Mouse (Mus musculus): ENCODE data around the gene Hist1h2bc. TPM values are rescaled to one million over a fixed set of nuclear protein-coding genes. Genes with fewer than 3 reads are reported as not detected.
"Not testable (repeated sequence)": the region's sequence is repeated elsewhere in the genome, so short reads cannot be mapped to it uniquely, and the experiment has no call there.

The Hist1h2bc gene
- total RNA-seq (2017): 139 and 146 TPM in 2 replicates

DNA sequence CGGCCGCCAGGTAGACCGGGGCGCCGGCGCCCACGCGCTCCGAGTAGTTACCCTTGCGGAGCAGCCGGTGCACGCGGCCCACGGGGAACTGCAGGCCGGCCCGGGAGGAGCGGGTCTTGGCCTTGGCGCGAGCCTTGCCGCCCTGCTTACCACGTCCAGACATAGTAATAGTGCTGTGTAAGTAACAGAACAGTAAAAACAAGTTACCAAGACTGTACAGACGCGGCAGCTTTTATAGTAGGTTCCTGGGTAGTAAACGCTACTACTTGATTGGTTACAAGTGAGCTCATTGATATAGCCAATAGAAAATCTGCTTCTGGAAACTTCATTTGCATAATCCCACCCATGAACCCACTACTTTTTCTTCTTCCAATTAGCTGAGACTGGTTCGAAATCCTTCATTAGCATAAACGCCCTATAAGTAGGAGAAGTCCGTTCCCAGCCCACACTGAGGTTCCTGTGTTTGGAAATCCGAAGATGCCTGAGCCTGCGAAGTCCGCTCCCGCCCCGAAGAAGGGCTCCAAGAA lies at the start of gene Hist1h2bc, which contains the start of gene Hist1h2ac:
Gene Hist1h2bc (plus strand): TSS at position 445 of the 527 bp plus-strand sequence.
Gene Hist1h2ac (minus strand): TSS at position 194 of the 527 bp plus-strand sequence.
- ATAC-seq (ENCODE audit: extremely low read depth, insufficient number of reproducible peaks, low FRiP score, poor library complexity, severe bottlenecking): peak; percentile 91

DNA sequence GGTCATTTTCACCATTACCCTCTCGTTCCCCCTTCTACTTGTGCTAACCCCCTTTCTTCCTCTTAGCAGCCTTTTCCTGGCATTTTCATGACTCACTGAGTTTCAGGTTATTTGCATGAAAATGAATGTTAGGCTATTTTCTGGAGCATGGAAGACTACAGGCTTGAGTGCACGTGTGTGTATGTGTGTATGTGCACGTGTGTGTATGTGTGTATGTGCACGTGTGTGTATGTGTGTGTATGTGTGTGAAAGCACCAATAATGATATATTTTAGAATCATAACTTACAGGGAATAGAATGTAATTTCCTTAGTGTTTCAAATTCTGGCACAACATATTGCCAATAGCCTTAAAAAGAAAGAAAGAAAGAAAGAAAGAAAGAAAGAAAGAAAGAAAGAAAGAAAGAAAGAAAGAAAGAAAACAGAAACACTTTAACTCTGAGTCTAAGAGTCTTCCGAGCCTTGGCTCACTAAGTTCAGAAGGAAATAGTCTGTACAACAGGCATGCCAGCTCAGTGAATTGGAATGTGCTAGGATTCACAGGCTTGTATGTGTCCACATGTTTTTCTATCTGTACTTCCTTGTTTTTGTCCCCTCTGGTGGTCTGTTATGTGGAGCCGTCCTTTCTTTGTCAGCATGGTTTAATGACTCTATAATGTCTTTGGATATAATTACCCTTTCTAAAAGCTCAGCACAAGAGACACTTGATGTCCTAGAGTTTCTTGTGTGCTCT lies 24.2 kb upstream of the Hist1h2bc start:
- no peak for ATAC-seq (ENCODE audit: extremely low read depth, insufficient number of reproducible peaks, low FRiP score, poor library complexity, severe bottlenecking)

DNA sequence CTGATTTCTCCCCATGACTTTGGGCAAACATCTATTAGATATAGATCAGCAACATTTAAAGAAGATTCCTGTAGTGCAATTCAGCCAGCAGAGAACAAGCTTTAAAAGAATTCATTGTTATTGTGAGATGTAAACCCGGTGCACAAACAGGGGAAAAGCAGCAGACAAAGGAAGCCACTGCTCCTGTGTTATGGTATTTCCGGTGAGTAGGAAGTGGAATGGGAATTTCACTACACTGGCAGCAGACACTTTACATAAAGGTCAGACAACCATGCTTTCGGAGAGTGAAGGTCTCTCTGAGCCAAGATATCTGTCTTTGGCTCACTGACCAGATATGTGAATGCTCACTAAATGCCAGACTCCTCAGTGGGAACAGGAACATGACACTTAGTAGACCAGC lies 21.5 kb upstream of the Hist1h2bc start:
- ATAC-seq (ENCODE audit: extremely low read depth, insufficient number of reproducible peaks, low FRiP score, poor library complexity, severe bottlenecking): no peak

DNA sequence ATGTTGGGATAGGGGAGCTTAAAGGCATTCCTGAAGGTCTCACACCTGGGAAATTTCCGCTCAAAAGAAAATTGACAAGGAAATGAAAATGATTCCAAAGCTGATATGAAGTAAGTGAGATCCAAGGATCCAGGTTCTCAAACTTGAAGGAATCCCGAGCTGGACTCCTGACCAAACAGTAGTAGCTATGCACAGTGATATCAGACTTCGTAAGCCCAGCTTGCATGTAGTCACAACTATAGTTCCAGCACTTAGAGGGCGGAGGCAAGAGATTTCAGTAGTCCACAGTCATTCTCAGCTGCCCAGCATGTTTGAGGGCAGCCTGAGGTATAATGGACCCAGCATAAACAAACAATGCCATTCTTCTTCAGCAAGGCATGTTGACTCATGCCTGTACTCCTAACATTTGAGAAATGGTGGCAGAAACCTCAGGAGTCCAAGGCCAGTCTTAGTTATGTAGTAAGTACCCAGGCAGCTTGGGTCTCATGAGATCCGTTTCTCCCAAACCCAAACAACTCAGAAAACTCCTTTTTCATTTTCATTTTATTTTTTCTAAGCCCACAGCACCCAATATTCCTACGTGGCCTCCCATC lies 1.9 kb upstream of the Hist1h2bc start:
- ATAC-seq (ENCODE audit: extremely low read depth, insufficient number of reproducible peaks, low FRiP score, poor library complexity, severe bottlenecking): no peak

DNA sequence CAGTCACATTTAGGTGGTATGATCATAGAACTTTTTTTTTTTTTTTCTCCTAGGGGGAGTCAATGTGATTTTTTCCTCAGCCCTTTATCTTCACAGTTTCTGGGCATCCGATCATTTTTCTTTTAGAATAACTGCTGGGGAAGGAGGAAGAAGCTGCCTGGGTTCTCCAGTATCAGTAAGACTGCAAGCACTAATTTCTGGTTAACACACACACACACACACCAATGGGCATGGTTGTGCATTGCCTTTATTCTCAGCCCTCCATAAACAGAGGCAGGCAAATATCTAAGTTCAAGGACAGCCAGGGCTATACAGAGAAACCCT lies 1.4 kb upstream of the Hist1h2bc start:
- no peak for ATAC-seq (ENCODE audit: extremely low read depth, insufficient number of reproducible peaks, low FRiP score, poor library complexity, severe bottlenecking)

DNA sequence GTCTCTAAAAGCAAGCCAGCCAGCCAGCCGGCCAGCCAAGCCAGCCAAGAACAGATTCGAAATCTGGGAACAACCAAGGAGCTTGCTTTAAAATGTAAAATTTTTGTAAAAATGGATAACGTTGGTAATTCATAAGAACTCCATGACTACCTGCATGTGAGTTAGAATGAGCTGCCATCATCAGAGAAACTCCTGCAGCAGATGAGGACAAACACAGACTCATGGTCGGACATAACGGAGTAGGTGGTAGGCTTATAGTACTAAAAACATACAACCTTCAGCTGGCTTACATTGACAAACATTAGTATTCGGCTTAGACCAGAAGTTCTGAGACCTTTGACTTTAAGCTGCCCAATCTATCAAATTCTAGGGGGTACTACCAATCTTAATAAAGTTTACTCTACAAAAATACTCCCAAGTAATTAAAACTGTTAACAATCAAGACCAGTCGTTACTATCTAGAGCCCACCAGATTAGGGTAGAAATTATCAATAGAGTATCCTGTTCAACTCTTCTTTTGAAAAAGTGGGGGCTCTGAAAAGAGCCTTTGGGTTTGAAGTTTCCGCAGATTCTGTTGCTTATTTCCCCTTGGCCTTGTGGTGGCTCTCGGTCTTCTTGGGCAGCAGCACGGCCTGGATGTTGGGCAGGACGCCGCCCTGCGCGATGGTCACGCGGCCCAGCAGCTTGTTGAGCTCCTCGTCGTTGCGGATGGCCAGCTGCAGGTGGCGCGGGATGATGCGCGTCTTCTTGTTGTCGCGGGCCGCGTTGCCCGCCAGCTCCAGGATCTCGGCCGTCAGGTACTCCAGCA lies 848 bp upstream of the Hist1h2bc start:
- not testable (repeated sequence) for ATAC-seq (ENCODE audit: extremely low read depth, insufficient number of reproducible peaks, low FRiP score, poor library complexity, severe bottlenecking)

DNA sequence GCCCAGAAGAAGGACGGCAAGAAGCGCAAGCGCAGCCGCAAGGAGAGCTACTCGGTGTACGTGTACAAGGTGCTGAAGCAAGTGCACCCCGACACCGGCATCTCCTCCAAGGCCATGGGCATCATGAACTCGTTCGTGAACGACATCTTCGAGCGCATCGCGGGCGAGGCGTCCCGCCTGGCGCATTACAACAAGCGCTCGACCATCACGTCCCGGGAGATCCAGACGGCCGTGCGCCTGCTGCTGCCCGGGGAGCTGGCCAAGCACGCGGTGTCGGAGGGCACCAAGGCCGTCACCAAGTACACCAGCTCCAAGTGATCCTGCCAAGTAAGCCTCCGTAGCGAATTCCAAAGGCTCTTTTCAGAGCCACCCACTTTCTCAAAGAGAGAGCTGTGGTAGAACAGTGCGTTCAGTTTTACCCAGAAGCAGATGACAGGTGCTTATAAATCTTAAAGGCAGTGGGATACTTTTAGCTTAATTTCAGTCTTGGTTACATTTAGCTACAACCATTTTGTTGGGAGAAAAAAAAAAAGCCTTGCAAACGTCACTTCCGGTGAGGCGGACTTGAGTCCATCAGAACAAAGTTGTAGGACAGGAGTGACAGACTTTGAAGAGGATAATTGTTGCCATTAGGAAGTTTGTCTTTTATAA lies 421 bp downstream of the Hist1h2bc start:
- not testable (repeated sequence) for ATAC-seq (ENCODE audit: extremely low read depth, insufficient number of reproducible peaks, low FRiP score, poor library complexity, severe bottlenecking)

DNA sequence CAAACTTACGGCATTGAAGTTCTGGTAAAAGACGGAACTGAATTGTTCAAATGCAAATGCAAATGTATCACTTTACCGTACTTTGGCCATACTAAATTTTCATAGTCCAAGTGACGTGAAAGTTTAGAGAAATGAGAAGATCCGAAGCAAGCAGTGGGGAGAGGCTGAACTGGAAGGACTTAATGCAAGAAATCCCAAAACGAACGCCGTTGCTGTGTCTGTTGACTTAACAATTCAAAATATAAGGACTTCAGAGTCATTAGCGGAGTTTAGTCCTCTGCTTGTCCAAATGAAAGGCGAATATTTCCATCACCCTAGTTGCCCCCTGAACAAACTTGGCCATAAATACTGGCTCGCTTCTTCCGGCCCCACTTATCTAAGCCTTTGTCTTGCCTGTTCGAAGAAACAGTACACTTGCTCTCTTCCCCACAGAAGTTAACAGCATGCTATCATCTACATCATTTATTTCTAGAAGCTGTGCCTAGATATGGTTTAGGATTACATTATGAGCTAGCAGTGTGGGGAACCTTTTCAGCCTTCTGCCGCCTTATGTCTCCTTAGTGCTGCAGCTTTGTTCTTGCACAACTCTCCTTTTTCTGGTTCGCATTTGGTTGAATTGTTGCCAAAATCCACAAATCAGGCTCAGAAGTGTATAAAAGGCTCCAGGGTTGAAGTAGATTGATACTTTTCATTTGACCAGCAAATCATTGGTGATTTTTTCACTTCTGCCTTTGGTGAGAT lies 1.3 kb downstream of the Hist1h2bc start:
- ATAC-seq (ENCODE audit: extremely low read depth, insufficient number of reproducible peaks, low FRiP score, poor library complexity, severe bottlenecking): no peak

DNA sequence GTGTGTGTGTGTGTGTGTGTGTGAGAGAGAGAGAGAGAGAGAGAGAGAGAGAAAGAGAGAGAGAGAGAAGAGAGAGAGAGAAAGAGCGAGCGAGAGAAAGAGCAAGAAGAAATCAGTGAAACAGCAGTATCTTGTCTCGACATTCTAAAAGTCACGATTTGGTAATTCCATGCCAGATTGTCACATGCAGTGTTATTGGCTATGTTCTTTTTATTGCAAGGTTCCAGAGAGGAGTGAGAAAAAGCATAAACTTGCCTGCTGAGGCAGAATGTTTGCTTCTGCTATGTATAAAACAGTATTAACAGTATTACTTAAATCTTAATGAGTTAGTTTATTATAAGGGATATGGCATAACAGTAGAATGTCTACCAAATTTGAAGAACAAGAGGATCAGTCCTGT lies 2.0 kb downstream of the Hist1h2bc start:
- no peak for ATAC-seq (ENCODE audit: extremely low read depth, insufficient number of reproducible peaks, low FRiP score, poor library complexity, severe bottlenecking)

DNA sequence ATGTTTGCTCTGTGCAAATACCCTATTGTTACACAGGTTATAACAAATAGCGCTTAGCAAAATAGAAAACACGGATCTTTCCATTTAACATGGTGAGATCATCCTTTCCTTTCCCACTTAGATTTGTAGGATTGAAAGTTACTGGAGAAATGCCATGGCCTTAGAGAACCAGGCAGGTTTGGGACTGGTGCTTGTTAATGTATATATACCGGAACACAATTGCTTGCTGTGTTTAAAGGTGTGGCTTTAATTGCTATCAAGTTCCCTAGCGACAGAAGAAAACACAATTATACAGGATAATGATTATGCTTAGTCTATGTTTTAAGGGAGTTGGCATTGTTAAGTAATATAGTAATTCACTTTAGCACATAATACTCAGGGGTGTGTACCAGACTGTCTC lies 3.2 kb downstream of the Hist1h2bc start:
- ATAC-seq (ENCODE audit: extremely low read depth, insufficient number of reproducible peaks, low FRiP score, poor library complexity, severe bottlenecking): no peak

DNA sequence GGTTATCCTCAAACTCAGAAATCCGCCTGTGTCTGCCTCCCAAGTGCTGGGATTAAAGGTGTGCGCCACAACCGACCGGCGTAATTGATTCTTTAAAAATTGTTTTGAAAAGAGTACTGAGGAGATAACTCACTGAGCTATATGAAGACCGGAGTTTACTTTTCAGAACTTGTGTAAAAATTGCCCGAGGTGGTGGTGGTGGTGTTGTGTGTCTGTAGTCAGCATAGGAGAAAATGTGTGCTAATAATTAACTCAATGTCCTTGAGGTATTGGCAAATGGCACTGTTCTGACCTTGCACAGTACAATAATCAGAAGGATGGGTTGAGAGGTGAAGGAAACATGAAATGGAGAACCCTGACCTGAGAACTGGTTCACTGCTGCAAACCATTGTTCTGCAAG lies 3.9 kb downstream of the Hist1h2bc start:
- no peak for ATAC-seq (ENCODE audit: extremely low read depth, insufficient number of reproducible peaks, low FRiP score, poor library complexity, severe bottlenecking)

DNA sequence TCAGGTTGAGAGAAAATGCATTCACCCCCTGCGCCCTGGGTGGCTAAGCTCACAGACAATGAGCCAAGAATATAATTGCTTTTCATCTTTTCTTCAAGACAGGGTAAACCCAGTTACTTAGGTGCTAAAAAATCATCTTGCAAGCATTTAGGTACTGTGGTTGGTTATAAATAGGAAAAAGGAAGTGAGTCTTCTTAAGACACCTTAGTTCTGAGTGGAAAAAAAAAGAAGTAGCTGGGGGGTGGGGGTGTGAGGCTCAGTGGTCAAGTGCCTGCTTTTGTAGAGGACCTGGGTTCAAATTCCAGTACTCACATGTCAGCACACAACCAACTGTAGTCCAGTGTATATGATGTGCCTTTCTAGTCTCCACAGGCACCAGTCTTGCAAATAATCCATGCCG lies 5.0 kb downstream of the Hist1h2bc start:
- ATAC-seq (ENCODE audit: extremely low read depth, insufficient number of reproducible peaks, low FRiP score, poor library complexity, severe bottlenecking): no peak

DNA sequence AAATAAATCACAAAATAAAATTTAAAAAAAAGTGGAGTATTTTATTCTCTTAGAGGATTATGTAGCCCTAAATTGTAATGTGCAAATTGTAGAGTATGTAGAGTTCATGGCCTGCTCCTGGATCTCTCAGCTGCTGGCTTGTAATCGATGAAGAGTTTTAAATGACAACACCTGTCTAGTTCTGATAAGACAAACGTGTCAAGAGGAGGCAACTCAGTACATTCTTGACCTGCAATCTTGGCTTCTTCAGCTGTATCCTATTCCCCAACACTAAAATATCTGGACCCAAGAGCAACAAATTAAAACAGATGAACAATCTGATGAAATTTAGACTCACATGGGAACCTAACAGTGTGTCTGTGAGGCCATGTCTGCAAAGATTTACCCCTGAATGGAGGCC lies 5.5 kb downstream of the Hist1h2bc start:
- ATAC-seq (ENCODE audit: extremely low read depth, insufficient number of reproducible peaks, low FRiP score, poor library complexity, severe bottlenecking): no peak

DNA sequence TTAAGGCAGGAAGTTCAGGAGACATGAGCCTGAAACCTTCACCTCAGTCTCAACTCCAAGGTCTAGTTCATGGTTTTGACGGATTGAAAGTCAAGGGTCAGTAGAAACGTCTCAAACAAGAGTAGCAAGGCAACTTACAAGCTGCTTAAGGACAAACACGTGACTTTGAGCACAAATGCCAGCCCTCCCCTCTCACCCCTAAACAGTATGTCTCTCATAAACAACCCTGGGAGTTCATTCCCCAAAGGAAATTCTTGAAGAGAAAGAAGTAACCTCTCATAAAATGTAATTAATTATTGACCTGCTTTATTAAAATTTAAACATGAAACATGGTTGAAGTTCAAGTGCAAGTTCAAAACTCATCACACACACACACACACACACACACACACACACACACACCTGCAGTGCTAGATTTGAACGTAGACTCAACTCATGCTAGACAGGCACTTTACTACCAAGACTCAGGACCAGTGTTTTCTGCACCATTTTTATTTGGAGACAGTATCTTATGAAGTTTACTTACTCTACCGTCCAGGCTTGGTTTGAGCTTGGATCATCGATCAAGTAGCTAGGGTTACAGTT lies 9.9 kb downstream of the Hist1h2bc start:
- no peak for ATAC-seq (ENCODE audit: extremely low read depth, insufficient number of reproducible peaks, low FRiP score, poor library complexity, severe bottlenecking)

DNA sequence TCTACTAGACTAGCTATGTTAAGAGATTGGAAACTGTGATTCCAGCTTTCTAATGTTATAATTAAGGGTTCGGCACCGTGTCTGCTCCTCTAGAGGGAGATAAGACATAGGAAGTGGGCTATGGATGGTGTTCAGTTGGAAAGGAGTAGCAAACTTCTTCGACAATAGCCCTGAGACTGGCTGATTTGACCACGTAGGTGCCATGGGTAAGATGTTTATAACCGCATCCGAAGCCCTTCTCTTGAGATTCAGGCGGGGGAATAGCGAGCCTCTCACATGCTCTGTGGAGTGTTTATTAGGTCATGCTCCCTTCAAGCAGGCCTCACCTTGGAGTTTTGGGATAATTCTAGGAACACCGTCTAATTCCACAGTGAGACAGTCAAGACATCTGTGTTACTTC lies 11.0 kb downstream of the Hist1h2bc start:
- ATAC-seq (ENCODE audit: extremely low read depth, insufficient number of reproducible peaks, low FRiP score, poor library complexity, severe bottlenecking): no peak

DNA sequence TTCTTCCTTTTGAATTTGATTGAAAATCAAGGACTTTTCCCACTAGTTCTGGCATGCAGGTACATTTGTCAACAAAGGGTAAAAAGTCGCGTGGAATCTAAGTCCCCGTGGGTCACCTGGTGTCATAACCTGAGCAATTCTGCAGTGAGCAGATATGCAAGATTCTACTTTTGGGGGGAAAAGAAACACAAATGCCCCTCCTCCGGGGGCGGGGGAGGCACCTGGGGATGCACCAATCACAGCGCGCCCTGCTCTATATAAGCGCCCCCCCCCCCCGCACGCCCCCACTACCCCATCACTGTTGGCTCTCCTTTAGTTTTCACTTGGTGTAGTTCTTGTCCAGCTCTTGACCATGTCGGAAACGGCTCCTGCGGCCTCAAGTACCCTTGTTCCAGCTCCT lies 11.5 kb downstream of the Hist1h2bc start, which contains the start of gene Hist1h1t:
Gene Hist1h1t (plus strand): TSS at position 301 of the 400 bp plus-strand sequence.
- ATAC-seq (ENCODE audit: extremely low read depth, insufficient number of reproducible peaks, low FRiP score, poor library complexity, severe bottlenecking): no peak

DNA sequence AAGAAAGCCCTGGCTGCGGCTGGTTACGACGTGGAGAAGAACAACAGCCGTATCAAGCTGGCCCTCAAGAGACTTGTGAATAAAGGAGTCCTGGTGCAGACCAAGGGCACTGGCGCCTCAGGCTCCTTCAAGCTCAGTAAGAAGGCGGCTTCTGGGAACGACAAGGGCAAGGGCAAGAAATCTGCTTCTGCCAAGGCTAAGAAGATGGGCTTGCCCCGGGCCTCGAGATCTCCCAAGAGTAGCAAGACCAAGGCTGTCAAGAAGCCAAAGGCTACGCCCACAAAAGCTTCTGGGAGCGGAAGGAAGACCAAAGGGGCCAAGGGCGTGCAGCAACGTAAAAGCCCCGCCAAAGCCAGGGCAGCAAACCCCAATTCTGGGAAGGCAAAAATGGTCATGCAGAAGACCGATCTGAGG lies 12.1 kb downstream of the Hist1h2bc start:
- ATAC-seq (ENCODE audit: extremely low read depth, insufficient number of reproducible peaks, low FRiP score, poor library complexity, severe bottlenecking): no peak
